Mouse (Mus musculus) forebrain, embryonic 14.5 days (tissue): ENCODE measurements around the gene Slc9a4. TPM values are rescaled to one million over a fixed set of nuclear protein-coding genes. Genes with fewer than 3 reads are reported as not detected.
A peak's percentile ranks its signal among the peaks of the same experiment; 100 is the strongest.

Experiments used
- ATAC-seq: fragments of 200-750 bp; cut with Nextera tagmentation; 2 replicates; pipeline ENCODE4 v1.8.0; 2017; ENCODE audit warnings: mild to moderate bottlenecking, moderate library complexity
- DNase-seq: peaks from one replicate; pipeline ENCODE4 v3.0.0-alpha.2; 2015; ENCODE audit warnings: low spot score
- H3K27ac ChIP-seq: fragments of 300-500 bp; sonication (generic); 2 replicates; pipeline ENCODE4 v1.5.1; 2014; ENCODE audit warnings: low read depth, mild to moderate bottlenecking, control low read depth, low read length, moderate library complexity
- H3K27me3 ChIP-seq: fragments of 300-500 bp; sonication (generic); replicated peaks from 2 replicates; pipeline ENCODE4 v1.6.1; 2014; ENCODE audit warnings: low read length, control low read depth, mixed read lengths; ENCODE audit not compliant: control insufficient read depth, insufficient read depth
- H3K36me3 ChIP-seq: fragments of 300-500 bp; sonication (generic); 2 replicates; pipeline ENCODE4 v1.6.1; 2014; ENCODE audit warnings: low read length, control low read depth; ENCODE audit not compliant: control insufficient read depth, insufficient read depth
- H3K4me1 ChIP-seq: fragments of 300-500 bp; sonication (generic); 2 replicates; pipeline ENCODE4 v1.6.1; 2014; ENCODE audit warnings: antibody characterized with exemption, low read length, control low read depth; ENCODE audit not compliant: control insufficient read depth, insufficient read depth
- H3K4me2 ChIP-seq: fragments of 300-500 bp; sonication (generic); 2 replicates; pipeline ENCODE4 v1.6.1; 2014; ENCODE audit warnings: mild to moderate bottlenecking, control low read depth, low read length
- H3K4me3 ChIP-seq: fragments of 300-500 bp; sonication (generic); 2 replicates; pipeline ENCODE4 v1.5.1; 2014; ENCODE audit warnings: low read depth, low read length, control low read depth
- H3K9ac ChIP-seq: fragments of 300-500 bp; sonication (generic); 2 replicates; pipeline ENCODE4 v1.6.1; 2014; ENCODE audit warnings: mild to moderate bottlenecking, low read length, control low read depth, moderate library complexity
- H3K9me3 ChIP-seq: fragments of 300-500 bp; sonication (generic); replicated peaks from 2 replicates; pipeline ENCODE4 v1.6.1; 2016; ENCODE audit warnings: low read length, control low read depth, mixed read lengths; ENCODE audit not compliant: control insufficient read depth
- WGBS: fragments of 180-500 bp; shearing (Covaris S2); extraction: QIAGEN DNeasy Blood & Tissue Kit; methylation state at CpG from one replicate; pipeline ENCODE4 v1.1.7; 2014; 5-methylcytosine and 5-hydroxymethylcytosine counted together
- polyA plus RNA-seq: library from polyadenylated mRNA; unstranded; fragments of >200 nt; fragmentation: Nextera tagmentation; extraction: Ambion mirVana; gene quantifications from 2 replicates; pipeline ENCODE4 v1.2.1, GENCODE M21; 2014

Slc9a4 gene
- polyA plus RNA-seq, result not detected in 2 replicates

DNA sequence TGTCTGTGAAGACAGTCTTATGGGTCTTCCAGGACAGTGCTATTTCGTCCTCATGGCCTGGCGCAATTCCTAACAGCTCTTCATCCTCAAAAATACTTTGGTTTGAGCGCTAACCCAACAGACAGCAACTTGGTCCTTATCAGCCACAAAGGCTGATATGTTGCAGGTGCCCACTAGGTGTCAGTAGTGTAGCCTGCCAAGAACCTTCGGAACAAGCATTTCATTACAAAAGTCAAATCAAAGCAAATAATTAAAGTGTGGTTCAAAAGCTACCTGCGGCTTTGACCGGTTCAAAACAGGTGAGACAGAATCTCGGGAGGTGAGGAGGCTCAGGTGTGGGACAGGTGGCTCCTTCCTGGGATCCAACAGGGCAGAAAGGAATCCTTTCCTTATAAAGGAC is at the start of gene Slc9a4:
Slc9a4 (plus strand) TSS at position 298 of the 400 bp plus-strand sequence.
- Histone ChIP-seq H3K4me3 (no peak within 1 kb of the TSS), H3K27me3 (no peaks in the 10 kb centered on the region), H3K36me3 (no peaks in the 10 kb centered on the region), H3K4me2 (peak within 1 kb of the TSS; percentile 11; the same call in 1 of the 2 replicates), H3K27ac (no peak within 1 kb of the TSS), H3K4me1 (no peaks in the 10 kb centered on the region), H3K9me3 (no peaks in the 10 kb centered on the region), H3K9ac (no peak within 1 kb of the TSS)
- ATAC-seq (no peak), DNase-seq (peak; percentile 74)
- 15% methylated on average over 7 of the region's 7 CpGs for WGBS

GRCm38 (mm10) chr1:40537577-40537976 is 42.3 kb upstream of the Slc9a4 start:
- no peaks in the 10 kb centered on the region for H3K9me3 ChIP-seq
- no peaks in the 10 kb centered on the region for H3K27me3 ChIP-seq
- no peak overlapping the region for H3K9ac ChIP-seq
- no peaks in the 10 kb centered on the region for H3K36me3 ChIP-seq
- 80% methylated on average over 5 of the region's 5 CpGs for WGBS
- H3K4me2 ChIP-seq, result no peak overlapping the region
- no peaks in the 10 kb centered on the region for H3K4me1 ChIP-seq
- no peak overlapping the region for H3K27ac ChIP-seq
- H3K4me3 ChIP-seq, result no peak overlapping the region
- no peak for ATAC-seq
- DNase-seq, result no peak

GRCm38 (mm10) chr1:40544650-40545049 is 35.2 kb upstream of the Slc9a4 start:
- Histone ChIP-seq H3K9ac (no peak overlapping the region), H3K4me1 (no peaks in the 10 kb centered on the region), H3K9me3 (no peaks in the 10 kb centered on the region), H3K4me3 (no peak overlapping the region), H3K27ac (no peak overlapping the region), H3K4me2 (no peak overlapping the region), H3K27me3 (no peaks in the 10 kb centered on the region), H3K36me3 (no peaks in the 10 kb centered on the region)
- WGBS, result 0% methylated on average over 2 of the region's 2 CpGs
- ATAC-seq (peak; percentile 29; the same call in 1 of the 2 replicates), DNase-seq (peak; percentile 86)

DNA sequence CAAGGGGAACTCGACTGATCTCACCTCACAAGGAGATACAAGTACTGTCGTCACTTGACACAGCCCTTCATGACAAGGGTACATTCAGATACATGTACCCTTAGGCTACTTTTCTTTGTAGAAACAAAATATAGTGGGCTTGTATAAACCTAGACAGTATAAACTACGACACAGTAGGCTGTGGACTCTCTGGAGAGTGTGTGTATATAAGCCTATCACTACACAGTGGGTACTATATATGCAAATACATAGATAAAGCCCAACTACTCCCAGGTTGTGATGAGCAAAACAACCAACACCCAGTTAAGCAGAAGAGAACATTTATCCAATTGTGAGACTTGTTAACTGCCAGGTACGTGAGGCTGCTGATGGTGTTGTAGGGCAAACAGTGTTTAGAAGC is 33.2 kb upstream of the Slc9a4 start:
- Histone ChIP-seq H3K27ac (no peak overlapping the region), H3K4me1 (no peaks in the 10 kb centered on the region), H3K4me3 (no peak overlapping the region), H3K27me3 (no peaks in the 10 kb centered on the region), H3K36me3 (no peaks in the 10 kb centered on the region), H3K9ac (no peak overlapping the region), H3K9me3 (no peaks in the 10 kb centered on the region), H3K4me2 (no peak overlapping the region)
- 82% methylated on average over 4 of the region's 4 CpGs for WGBS
- ATAC-seq (no peak), DNase-seq (no peak)

DNA sequence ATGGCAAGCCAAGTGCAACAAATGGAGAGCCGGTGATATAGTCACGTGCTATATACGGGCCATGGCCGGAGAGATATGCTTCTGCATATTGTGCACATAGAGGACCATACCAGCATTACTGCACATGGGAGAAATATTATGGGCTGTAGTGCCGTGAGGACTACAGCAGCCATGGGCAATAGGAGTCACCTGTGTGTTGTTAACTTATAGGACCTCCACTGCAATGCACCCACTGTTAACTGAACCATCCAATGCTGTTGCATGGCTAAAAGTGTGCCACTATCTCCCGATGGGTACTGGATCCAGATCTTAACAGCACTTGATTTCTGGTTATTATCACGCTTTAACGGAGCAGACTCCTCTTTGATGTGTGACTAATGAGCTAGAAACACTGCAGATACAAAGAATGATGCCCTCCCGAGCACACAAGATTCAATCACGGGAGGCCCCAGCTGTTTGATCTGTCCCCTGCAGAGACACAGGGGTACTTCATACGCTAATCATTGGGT is 32.8 kb upstream of the Slc9a4 start:
- H3K36me3 ChIP-seq, result no peaks in the 10 kb centered on the region
- no peaks in the 10 kb centered on the region for H3K4me1 ChIP-seq
- H3K27ac ChIP-seq, result no peak overlapping the region
- WGBS, result 60% methylated on average over 11 of the region's 11 CpGs
- no peak overlapping the region for H3K9ac ChIP-seq
- H3K4me2 ChIP-seq, result no peak overlapping the region
- H3K4me3 ChIP-seq, result no peak overlapping the region
- DNase-seq, result peak; percentile 39
- H3K9me3 ChIP-seq, result no peaks in the 10 kb centered on the region
- ATAC-seq, result peak; percentile 48; the same call in 1 of the 2 replicates
- H3K27me3 ChIP-seq, result no peaks in the 10 kb centered on the region

DNA sequence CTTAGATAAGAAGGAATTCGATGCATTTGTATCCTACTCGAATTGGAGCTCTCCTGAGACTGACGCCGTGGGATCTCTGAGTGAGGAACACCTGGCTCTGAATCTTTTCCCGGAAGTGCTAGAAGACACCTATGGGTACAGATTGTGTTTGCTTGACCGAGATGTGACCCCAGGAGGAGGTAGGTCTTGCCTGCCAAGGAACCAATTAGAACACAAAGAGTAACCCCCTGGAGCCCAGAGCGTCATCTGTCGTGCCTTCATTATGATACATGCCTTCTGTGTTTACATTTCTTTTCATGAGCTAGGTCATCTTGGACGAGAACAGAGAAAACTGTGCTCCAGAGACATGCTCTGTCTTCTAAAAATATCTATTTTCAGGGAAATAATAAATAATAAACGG is 32.1 kb upstream of the Slc9a4 start:
- Histone ChIP-seq H3K36me3 (no peaks in the 10 kb centered on the region), H3K9ac (no peak overlapping the region), H3K4me1 (no peaks in the 10 kb centered on the region), H3K4me2 (no peak overlapping the region), H3K27me3 (no peaks in the 10 kb centered on the region), H3K9me3 (no peaks in the 10 kb centered on the region), H3K4me3 (no peak overlapping the region), H3K27ac (no peak overlapping the region)
- DNase-seq (peak; percentile 3), ATAC-seq (peak; percentile 37; the same call in 1 of the 2 replicates)
- 61% methylated on average over 10 of the region's 10 CpGs for WGBS

GRCm38 (mm10) chr1:40569374-40569773 is 10.5 kb upstream of the Slc9a4 start:
- no peak overlapping the region for H3K9ac ChIP-seq
- no peaks in the 10 kb centered on the region for H3K27me3 ChIP-seq
- H3K27ac ChIP-seq, result no peak overlapping the region
- 84% methylated on average over 4 of the region's 4 CpGs for WGBS
- H3K4me1 ChIP-seq, result no peaks in the 10 kb centered on the region
- DNase-seq (no peak), ATAC-seq (no peak)
- no peaks in the 10 kb centered on the region for H3K36me3 ChIP-seq
- H3K4me2 ChIP-seq, result no peak overlapping the region
- no peaks in the 10 kb centered on the region for H3K9me3 ChIP-seq
- no peak overlapping the region for H3K4me3 ChIP-seq

GRCm38 (mm10) chr1:40580269-40580668 is 388 bp downstream of the Slc9a4 start:
- Histone ChIP-seq H3K27me3 (no peaks in the 10 kb centered on the region), H3K9ac (no peak overlapping the region), H3K4me2 (no peak overlapping the region), H3K4me1 (no peaks in the 10 kb centered on the region), H3K4me3 (no peak overlapping the region), H3K9me3 (no peaks in the 10 kb centered on the region), H3K27ac (no peak overlapping the region), H3K36me3 (no peaks in the 10 kb centered on the region)
- ATAC-seq (no peak), DNase-seq (no peak)
- WGBS, result 71% methylated on average over 14 of the region's 14 CpGs

GRCm38 (mm10) chr1:40586776-40587175 is 6.9 kb downstream of the Slc9a4 start:
- Histone ChIP-seq H3K9ac (no peak overlapping the region), H3K27ac (no peak overlapping the region), H3K4me1 (no peaks in the 10 kb centered on the region), H3K27me3 (no peaks in the 10 kb centered on the region), H3K9me3 (no peaks in the 10 kb centered on the region), H3K4me2 (no peak overlapping the region), H3K4me3 (no peak overlapping the region), H3K36me3 (no peaks in the 10 kb centered on the region)
- 81% methylated on average over 5 of the region's 5 CpGs for WGBS
- DNase-seq (no peak), ATAC-seq (no peak)
